Mouse (Mus musculus): ENCODE data around the gene Gm14325. TPM values are rescaled to one million over a fixed set of nuclear protein-coding genes. Genes with fewer than 3 reads are reported as not detected.

The Gm14325 gene
- polyA plus RNA-seq, 1 experiment from 2014 or later = 39.7 TPM

Other genes starting within 250 kb of the Gm14325 start
- 7.1 and 8.3 TPM in 2 replicates for gene Gm14322, start 81.0 kb downstream of the Gm14325 start, polyA plus RNA-seq (2015; fragmentation: Nextera tagmentation; extraction: Ambion mirVana)
- 2.2 and 2.9 TPM in 2 replicates for gene Gm14327, start 56.8 kb upstream of the Gm14325 start, polyA plus RNA-seq (2015; fragmentation: Nextera tagmentation; extraction: Ambion mirVana)
- 0.60 and 0.97 TPM in 2 replicates for gene Zfp972, start 85.3 kb upstream of the Gm14325 start, polyA plus RNA-seq (2015; fragmentation: Nextera tagmentation; extraction: Ambion mirVana)
- gene Gm14326, start 117.0 kb upstream of the Gm14325 start, polyA plus RNA-seq (2015; fragmentation: Nextera tagmentation; extraction: Ambion mirVana) = 14.6 and 16.2 TPM in 2 replicates
- 9.2 and 9.8 TPM in 2 replicates for gene Zfp971, start 182.9 kb upstream of the Gm14325 start, polyA plus RNA-seq (2015; fragmentation: Nextera tagmentation; extraction: Ambion mirVana)
- gene Zfp931, start 238.1 kb upstream of the Gm14325 start, polyA plus RNA-seq (2015; fragmentation: Nextera tagmentation; extraction: Ambion mirVana) = 13.9 and 15.3 TPM in 2 replicates